Mouse (Mus musculus) lung, adult 18-20 months (tissue): ENCODE measurements around the gene Tmsb15l.
"Not testable (repeated sequence)": the region's sequence is repeated elsewhere in the genome, so short reads cannot be mapped to it uniquely, and the experiment has no call there.

ENCODE experiments used
- DNase-seq, 2 experiments: peaks; one replicate each; pipeline ENCODE4 v3.0.0; 2022; ENCODE audit warnings: mixed read lengths in 2 of 2

Tmsb15l gene

DNA sequence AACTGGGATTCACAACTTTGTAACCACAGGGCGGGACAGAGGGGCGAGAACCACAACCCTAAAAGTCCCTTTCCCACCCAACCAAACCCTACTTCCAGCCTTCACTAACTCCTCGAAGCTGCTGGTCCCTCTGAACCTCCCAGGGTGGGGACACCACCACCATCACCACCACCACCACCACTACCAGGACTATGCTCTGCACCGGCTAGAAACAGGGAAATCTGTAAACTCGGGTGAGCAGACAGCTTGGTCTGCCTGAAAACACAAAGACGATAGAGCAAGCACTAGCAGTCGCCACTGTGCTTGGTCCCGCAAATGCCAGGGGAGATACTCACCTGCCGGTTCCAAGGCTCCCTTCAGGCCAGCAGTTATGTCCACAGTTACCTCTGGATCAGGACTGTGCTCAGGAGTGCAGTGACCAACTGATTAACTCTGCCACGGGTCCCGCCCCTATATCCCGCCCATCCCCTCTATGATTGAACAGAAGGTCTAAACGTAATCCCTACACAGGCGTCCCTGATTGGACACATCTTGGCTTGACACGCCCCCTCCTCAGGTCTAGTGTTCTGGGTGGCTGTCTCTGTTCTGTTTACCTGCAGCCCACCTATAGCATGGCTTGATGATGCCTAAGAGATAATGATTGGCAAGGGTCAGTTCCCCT is at the start of gene Tmsb15l, which contains the start of gene Tmsb15b1:
TSS of gene Tmsb15l (minus strand) at position 446 of the 661 bp plus-strand sequence.
TSS of gene Tmsb15b1 (minus strand) at position 451 of the 661 bp plus-strand sequence.
- peak; percentile 64 to 80 for DNase-seq

DNA sequence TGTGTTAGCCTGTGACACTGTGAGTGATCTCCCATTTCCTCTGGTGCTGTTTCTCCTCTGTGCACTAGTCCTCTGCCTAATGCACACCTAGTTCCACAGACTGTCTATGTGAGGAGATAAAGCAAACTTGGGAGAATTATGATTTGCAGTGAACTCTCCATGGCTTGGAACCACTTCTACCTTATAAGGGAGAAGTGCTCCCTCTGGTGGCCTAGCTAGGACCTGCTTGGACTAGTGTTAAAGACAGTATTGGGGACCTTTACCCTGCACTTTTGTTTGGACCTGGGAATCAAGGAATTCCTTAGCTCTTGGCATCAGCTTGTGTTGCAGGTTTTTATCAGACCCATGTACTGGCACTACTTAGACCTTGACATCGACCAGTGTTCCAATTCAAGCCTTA is 42.6 kb upstream of the Tmsb15l start:
- DNase-seq: peak; percentile 37 to 47

DNA sequence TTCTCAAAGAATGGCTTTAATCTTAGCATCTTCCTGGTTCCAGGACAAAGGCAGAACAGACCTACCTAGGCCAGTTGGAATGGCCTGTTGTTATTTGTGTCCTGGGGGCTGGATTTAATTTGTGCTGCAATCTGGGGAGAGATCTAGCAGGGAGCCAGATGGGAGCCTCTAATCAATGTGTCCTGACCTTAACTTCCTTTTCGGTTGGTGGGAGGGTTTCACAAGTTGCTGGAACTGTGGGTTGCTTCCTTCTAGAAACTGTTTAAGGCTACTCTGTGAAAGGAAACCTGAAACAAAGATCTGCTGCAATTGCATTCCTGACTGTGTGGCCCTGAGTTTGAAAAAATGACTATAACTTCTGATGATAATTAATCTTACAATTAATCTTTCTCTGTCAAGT is 41.0 kb upstream of the Tmsb15l start:
- DNase-seq: no peak

DNA sequence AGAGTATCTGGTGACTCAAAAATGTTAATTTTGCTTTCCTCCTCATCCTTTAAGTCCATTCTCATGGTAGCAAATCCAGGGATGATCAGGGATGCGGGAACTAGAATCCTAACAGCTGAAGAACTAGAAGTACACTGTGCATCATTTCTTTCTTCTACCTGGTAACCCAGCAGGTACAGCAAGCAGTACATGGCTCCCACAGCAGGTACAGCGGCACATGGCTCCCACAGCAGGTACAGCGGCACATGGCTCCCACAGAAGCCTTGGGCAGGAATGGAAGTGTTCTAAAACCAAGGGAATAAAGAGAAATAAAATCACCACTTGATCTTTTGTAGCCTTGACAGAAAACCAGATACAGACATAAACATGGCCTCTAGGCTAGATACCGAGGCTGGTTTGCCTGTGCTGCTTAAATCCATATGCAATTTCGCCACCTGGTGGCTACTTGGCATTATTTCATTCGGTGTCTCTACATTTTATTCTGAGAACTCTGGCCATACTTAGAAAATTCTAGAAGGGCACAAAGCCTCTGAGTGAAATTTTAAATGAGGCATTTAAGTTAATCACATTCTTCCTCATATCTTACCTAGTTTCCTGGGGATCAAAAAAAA is 38.5 kb upstream of the Tmsb15l start:
- DNase-seq: peak in 1 of 2 experiments; percentile 31

GRCm38 (mm10) chrX:136996256-136996655 is 19.6 kb upstream of the Tmsb15l start:
- no peak for DNase-seq

DNA sequence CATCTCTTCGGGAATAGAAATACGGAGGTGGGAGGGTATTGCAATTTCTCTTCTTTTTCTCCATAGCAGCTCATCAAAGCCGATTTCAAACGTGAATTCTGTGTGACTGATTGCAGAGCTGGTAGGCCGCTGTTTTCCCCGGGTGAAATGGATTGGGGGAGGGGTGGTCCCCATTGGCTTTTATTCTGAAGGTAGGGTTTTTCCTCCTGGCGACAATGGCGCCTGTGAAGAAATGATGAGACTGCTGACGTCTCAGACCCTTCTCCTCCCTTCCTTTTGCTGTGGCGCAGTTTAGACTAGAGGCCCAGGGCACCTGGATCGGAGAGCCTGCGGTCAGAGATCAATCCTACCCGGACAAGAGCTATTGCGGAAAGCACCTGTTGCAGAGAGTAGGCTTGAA is 17.0 kb upstream of the Tmsb15l start:
- no peak for DNase-seq

- peak; percentile 48 to 52 for DNase-seq
These were observed 16.4 kb upstream of the Tmsb15l start, which contains the start of gene Zcchc18 for GRCm38 (mm10) chrX:136992978-136993547. TSS of gene Zcchc18 (plus strand) at chrX:136993155.

GRCm38 (mm10) chrX:136992191-136992965 is 15.7 kb upstream of the Tmsb15l start:
- DNase-seq: no peak

GRCm38 (mm10) chrX:136991274-136991673 is 14.6 kb upstream of the Tmsb15l start:
- no peak for DNase-seq

DNA sequence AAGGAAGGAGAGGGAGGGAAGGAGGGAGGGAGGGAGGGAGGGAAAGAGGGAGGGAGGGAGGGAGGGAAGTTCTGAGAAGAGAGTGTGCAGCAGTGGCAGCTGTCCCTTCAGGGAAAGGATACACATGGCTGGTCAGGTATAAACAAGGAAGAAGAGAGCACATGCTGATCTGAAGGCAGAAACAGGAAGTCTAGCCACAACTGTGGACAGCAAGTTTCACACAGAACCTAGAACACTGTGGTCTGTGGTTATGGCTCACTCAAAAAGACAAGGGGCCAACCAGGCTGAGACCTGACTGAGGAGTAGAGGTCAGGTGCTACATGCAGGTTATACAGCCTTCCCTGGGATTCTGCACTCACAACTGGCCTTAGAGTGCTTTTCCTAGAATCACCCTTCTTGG is 9.4 kb upstream of the Tmsb15l start:
- DNase-seq: no peak

GRCm38 (mm10) chrX:136978616-136979015 is 1.9 kb upstream of the Tmsb15l start:
- DNase-seq: no peak

DNA sequence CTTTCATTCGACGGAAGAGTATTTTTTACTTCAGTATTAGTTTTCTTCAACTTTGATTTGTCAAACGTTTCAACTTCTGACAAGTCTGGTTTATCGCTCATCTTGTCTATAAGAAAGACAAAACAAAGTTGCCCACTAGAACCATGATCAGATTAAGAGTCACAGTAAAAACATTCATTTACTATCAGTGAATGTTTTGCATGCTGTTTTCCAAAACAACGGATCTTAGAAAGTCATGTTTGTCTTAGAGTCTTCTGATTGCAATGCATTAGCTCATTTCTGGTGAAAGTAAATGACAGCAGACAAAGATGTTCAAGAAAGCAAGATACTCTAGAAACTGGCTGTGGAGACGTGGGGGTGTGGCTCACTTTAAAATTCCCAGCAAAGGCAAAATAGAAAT is 1.3 kb downstream of the Tmsb15l start, which contains the start of gene Tmsb15b2:
TSS of gene Tmsb15b2 (minus strand) at position 101 of the 400 bp plus-strand sequence.
- not testable (repeated sequence) for DNase-seq

- DNase-seq: peak in 1 of 2 experiments; percentile 7
These were observed 17.0 kb downstream of the Tmsb15l start for GRCm38 (mm10) chrX:136959688-136960087.

DNA sequence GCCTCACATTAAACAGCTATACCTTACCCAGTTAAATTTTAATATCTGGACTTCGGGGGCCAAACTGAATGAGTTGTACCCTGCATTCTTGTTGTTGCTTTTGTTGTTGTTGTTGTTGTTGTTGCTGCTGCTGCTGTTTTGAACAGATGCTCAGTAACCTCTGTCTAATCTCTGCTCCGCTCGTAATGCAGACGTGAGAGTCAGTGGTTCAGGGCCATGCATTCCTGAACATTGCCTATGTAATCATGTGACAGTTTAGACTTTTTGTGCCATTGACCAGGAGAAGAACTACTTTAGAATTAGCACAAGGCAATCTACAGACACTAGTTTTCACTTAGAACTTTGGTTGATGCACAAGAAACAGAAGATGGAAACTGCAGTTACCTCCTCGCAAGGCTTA is 18.4 kb downstream of the Tmsb15l start:
- DNase-seq: not testable (repeated sequence)

DNA sequence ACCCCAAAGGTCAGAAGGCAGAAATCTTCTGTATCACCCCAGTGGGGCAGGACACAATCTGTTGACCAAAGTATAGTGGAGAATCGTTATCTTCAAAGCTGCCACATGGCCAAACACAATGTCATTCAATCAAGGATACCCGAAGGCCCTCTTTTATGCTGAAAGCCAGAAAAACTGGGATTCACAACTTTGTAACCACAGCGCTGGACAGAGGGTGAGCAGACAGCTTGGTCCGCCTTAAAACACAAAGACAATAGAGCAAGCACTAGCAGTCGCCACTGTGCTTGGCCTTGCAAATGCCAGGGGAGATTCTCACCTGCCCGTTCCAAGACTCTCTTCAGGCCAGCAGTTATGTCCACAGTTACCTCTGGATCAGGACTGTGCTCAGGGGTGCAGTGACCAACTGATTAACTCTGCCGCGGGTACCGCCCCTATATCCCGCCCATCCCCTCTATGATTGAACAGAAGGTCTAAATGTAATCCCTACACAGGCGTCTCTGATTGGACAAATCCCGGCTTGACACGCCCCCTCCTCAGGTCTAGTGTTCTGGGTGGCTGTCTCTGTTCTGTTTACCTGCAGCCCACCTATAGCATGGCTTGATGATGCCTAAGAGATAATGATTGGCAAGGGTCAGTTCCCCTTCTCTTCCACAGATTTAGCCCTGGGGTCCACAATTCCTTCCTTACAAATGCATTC is 18.9 kb downstream of the Tmsb15l start:
- DNase-seq: peak; percentile 33 to 85

DNA sequence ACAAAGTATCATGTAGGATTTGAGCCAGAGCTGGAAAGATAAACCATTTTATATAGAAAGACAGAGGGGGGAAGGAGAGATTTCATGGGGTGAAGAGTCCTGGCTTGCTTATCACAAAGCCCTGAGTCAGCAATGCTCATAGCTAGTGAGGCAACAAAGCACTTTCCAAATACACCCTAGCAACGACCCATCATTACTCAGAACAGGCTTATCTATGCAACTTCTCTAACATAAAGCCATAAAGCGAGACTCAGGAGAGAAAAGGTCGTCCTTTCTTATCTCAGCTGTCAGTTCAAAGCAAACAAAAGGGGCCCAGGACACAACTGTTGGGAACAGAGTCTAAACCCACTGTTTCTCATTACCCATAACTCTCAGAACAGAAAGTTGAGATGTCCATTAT is 38.7 kb downstream of the Tmsb15l start:
- DNase-seq: no peak

DNA sequence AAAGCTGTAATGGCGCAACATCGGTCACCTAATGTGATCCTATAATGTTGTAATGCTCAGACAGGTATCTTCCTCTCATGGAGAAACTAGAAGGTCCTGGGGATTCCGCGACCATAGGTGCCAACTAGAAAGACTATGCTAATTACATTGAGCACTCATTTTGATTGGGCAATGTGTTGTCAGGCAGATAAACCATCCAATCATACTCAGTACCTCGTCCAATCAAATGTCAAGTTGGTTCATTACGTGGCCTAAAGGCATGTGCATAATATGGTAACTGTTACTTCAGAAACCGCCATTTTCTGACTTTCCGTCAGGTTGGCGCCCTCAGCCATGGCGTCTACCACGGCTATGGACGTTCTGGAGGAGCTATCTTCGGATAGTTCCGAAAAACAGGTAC is 49.6 kb downstream of the Tmsb15l start, which contains the start of gene H2bfm:
TSS of gene H2bfm (plus strand) at position 295 of the 400 bp plus-strand sequence.
- no peak for DNase-seq

DNA sequence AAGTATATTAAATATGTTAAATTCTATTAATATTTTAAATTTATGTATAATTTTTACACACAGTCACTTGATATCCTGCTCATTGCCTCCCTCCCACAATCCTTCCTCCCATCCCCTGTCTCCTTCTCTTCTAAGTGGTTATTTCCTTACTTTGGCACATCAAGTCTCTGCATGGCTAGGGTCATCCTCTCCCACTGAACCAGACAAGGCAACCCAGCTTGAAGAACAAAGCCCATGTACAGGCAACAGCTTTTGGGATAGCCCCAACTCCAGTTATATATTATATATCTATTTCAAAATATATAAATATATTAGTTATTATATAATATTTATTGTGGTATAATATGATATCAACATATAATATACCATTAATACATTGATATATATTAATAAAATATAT is 50.8 kb downstream of the Tmsb15l start:
- no peak for DNase-seq
